Mouse (Mus musculus): ENCODE data around the gene Gpbp1.

DNA sequence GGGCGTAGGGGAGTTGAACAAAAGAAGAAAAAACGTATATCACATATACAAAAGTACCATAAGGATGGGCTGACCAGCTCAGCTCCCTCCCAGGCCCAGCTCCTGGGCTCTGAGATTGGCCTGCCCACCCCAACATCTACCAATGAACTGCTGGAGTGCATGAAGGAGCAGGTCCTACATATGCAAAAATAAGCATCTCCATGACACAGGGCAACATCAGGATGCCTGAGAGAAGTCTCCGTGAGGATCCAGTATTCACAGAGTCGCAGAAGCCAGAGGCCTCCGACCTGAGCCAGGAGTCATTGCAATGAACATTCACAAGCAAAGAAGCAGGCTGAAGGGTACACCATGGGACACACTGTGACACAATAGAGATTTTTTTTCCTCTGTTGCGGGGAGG lies 96.5 kb downstream of the Gpbp1 start:
- no peak for TF ChIP-seq CTCF (IDR thresholded peaks at IDR 0.05; ENCODE audit: low read depth)
- no peak for TF ChIP-seq EP300 (IDR thresholded peaks at IDR 0.05; ENCODE audit: low read depth)

All from liver, embryonic 14.5 days (tissue).